Mouse (Mus musculus): ENCODE data around the gene Rundc1. TPM values are rescaled to one million over a fixed set of nuclear protein-coding genes. Genes with fewer than 3 reads are reported as not detected.

Gene Rundc1
- total RNA-seq (2023), result 1 to 10 TPM; 6.6 to 7.7 TPM

GRCm38 (mm10) chr11:101424925-101425813 is at the start of gene Rundc1, which contains the start of gene Ptges3l:
Gene Rundc1 (plus strand): TSS chr11:101425085.
Gene Ptges3l (minus strand): TSS chr11:101425333.

GRCm38 (mm10) chr11:101417101-101417855 is 7.6 kb upstream of the Rundc1 start, which contains the start of gene Aarsd1:
Gene Aarsd1 (minus strand): TSS chr11:101417615.

GRCm38 (mm10) chr11:101424105-101424851 is 607 bp upstream of the Rundc1 start, which contains the start of gene Gm27029:
Gene Gm27029 (minus strand): TSS chr11:101424796.

GRCm38 (mm10) chr11:101442127-101442693 is 17.3 kb downstream of the Rundc1 start, which contains the start of gene Rpl27:
Gene Rpl27 (plus strand): TSS chr11:101442298.

GRCm38 (mm10) chr11:101448274-101448746 is 23.4 kb downstream of the Rundc1 start, which contains the start of gene Ifi35:
Gene Ifi35 (plus strand): TSS chr11:101448407.

GRCm38 (mm10) chr11:101464211-101465100 is 39.6 kb downstream of the Rundc1 start, which contains the start of gene Rnd2:
Gene Rnd2 (plus strand): TSS chr11:101464999.

GRCm38 (mm10) chr11:101465869-101466551 is 41.1 kb downstream of the Rundc1 start, which contains the start of gene Vat1:
Gene Vat1 (minus strand): TSS chr11:101466230.

Other genes starting within 250 kb of the Rundc1 start
- gene Ccr10, start 249.6 kb upstream of the Rundc1 start, total RNA-seq (2023), result under 1 TPM; 0.77 to 0.83 TPM
- gene Ezh1, start 198.6 kb upstream of the Rundc1 start, total RNA-seq (2023), result 10 to 100 TPM; 40.5 to 48.5 TPM
- gene Ramp2, start 179.1 kb upstream of the Rundc1 start, total RNA-seq (2023), result not detected
- gene Vps25, start 171.4 kb upstream of the Rundc1 start, total RNA-seq (2023), result 10 to 100 TPM; 59.3 to 60.8 TPM
- gene Wnk4, start 164.5 kb upstream of the Rundc1 start, total RNA-seq (2023), result 1 to 10 TPM in 1 of 2 experiments, under 1 TPM in 1; 0.93 to 1.4 TPM
- gene Cntd1, start 146.1 kb upstream of the Rundc1 start, total RNA-seq (2023), result 1 to 10 TPM; 1.1 TPM
- gene Coa3, start 146.0 kb upstream of the Rundc1 start, total RNA-seq (2023), result 10 to 100 TPM; 28.9 to 32.6 TPM
- gene Becn1, start 122.8 kb upstream of the Rundc1 start, total RNA-seq (2023), result 100 to 1,000 TPM; 134 to 148 TPM
- 10 to 100 TPM; 71.5 to 76.8 TPM for gene Psme3, start 108.9 kb upstream of the Rundc1 start, total RNA-seq (2023)
- gene Aoc2, start 100.0 kb upstream of the Rundc1 start, total RNA-seq (2023), result 1 to 10 TPM; 3.7 to 4.9 TPM
- under 1 TPM; 0.13 to 0.18 TPM for gene Aoc3, start 94.5 kb upstream of the Rundc1 start, total RNA-seq (2023)
- not detected for gene G6pc, start 57.5 kb upstream of the Rundc1 start, total RNA-seq (2023)
- gene Aarsd1, start 7.5 kb upstream of the Rundc1 start, total RNA-seq (2023), result 10 to 100 TPM; 17.1 to 19.2 TPM
- gene Gm27029, start 289 bp upstream of the Rundc1 start, total RNA-seq (2023), result 1 to 10 TPM; 1.6 to 2.0 TPM
- gene Ptges3l, start 248 bp downstream of the Rundc1 start, total RNA-seq (2023), result under 1 TPM; 0.35 to 0.82 TPM
- gene Rpl27, start 17.2 kb downstream of the Rundc1 start, total RNA-seq (2023), result 10 to 100 TPM; 45.5 to 47.2 TPM
- 10 to 100 TPM; 16.4 to 21.7 TPM for gene Ifi35, start 23.3 kb downstream of the Rundc1 start, total RNA-seq (2023)
- under 1 TPM in 1 of 2 experiments, not detected in 1; 0.61 TPM for gene Rnd2, start 39.9 kb downstream of the Rundc1 start, total RNA-seq (2023)
- 10 to 100 TPM; 14.6 to 16.3 TPM for gene Vat1, start 41.1 kb downstream of the Rundc1 start, total RNA-seq (2023)
- gene Brca1, start 126.9 kb downstream of the Rundc1 start, total RNA-seq (2023), result 10 to 100 TPM; 15.4 to 19.1 TPM
- gene Nbr1, start 127.1 kb downstream of the Rundc1 start, total RNA-seq (2023), result 10 to 100 TPM; 59.5 to 80.0 TPM
- gene Tmem106a, start 157.2 kb downstream of the Rundc1 start, total RNA-seq (2023), result 10 to 100 TPM; 11.5 to 11.6 TPM
- not detected for gene Gm11634, start 174.2 kb downstream of the Rundc1 start, total RNA-seq (2023)
- 10 to 100 TPM; 17.1 to 20.1 TPM for gene Rdm1, start 202.1 kb downstream of the Rundc1 start, total RNA-seq (2023)
- gene Arl4d, start 240.5 kb downstream of the Rundc1 start, total RNA-seq (2023), result 1 to 10 TPM in 1 of 2 experiments, under 1 TPM in 1; 0.68 to 1.6 TPM

All from neutrophil, adult 83 days (primary cell).